Comparison of ENCODE assay signal across 10 mouse cellular contexts in genomic region chr9:41072786-41073185, GRCm38 (mm10).
DNase-seq lines count a peak whose midpoint lies in the region; ATAC-seq and TF ChIP-seq lines count a peak whose summit lies in the region.
"Had no signal": no experiment of that assay in that cellular context is flagged by ENCODE, and none has a peak within 500 bp of the region (broad histone marks: within the 10 kb centered on the region; RNA-seq: fewer than 3 reads in every experiment).

No protein-coding gene starts in this region.

- no peaks in the 10 kb centered on the region for H3K27me3 ChIP-seq in heart, embryonic 11.5 days (ENCODE audit: control insufficient read depth, insufficient read depth, low read length)
- H3K27me3 ChIP-seq: embryonic facial prominence, embryonic 12.5 days had no signal

- no peaks in the 10 kb centered on the region for H3K9me3 ChIP-seq in heart, embryonic 11.5 days (replicated peaks; ENCODE audit: control insufficient read depth, low read length)
- H3K9me3 ChIP-seq: embryonic facial prominence, embryonic 12.5 days had no signal

- peak overlapping the region; percentile 89 for H3K27ac ChIP-seq in heart, embryonic 11.5 days (ENCODE audit: low read depth, low read length)
- H3K27ac ChIP-seq in left cerebral cortex, adult 2 months = no peak overlapping the region
- H3K27ac ChIP-seq: embryonic facial prominence, embryonic 12.5 days had no signal

- H3K4me3 ChIP-seq in heart, embryonic 11.5 days (ENCODE audit: low read depth, low read length) = no peak overlapping the region
- no peak overlapping the region for H3K4me3 ChIP-seq in left cerebral cortex, adult 2 months
- H3K4me3 ChIP-seq: embryonic facial prominence, embryonic 12.5 days had no signal

- WGBS in heart, embryonic 11.5 days (ENCODE audit: insufficient replicate concordance) = 32% methylated on average over 6 of the region's 6 CpGs

- intact Hi-C loops in heart, postnatal 36 days (cut with DNase I) = no loop called here
- intact Hi-C loops in left cerebral cortex, adult 2 months (cut with DNase I) = no loop called here

- no peak overlapping the region for H3K9ac ChIP-seq in heart, embryonic 11.5 days (ENCODE audit: low read depth, low read length)
- H3K9ac ChIP-seq: embryonic facial prominence, embryonic 12.5 days had no signal

- ATAC-seq in heart, embryonic 11.5 days (replicated peaks; ENCODE audit: insufficient number of reproducible peaks, low FRiP score, low TSS enrichment) = peak; percentile 86
- ATAC-seq in granulocyte monocyte progenitor cell, adult 5-6 weeks (replicated peaks; ENCODE audit: poor library complexity, severe bottlenecking) = peak; percentile 18
- peak; percentile 69 for ATAC-seq in neutrophil, adult 5-6 weeks (ENCODE audit: extremely low read depth, insufficient number of reproducible peaks, low FRiP score, poor library complexity, severe bottlenecking)

- no peaks in the 10 kb centered on the region for H3K36me3 ChIP-seq in heart, embryonic 11.5 days (ENCODE audit: control insufficient read depth, insufficient read depth, low read length)
- H3K36me3 ChIP-seq: embryonic facial prominence, embryonic 12.5 days had no signal

- peaks cover 46% of the 10 kb centered on the region for H3K4me1 ChIP-seq in heart, embryonic 11.5 days (ENCODE audit: control insufficient read depth, insufficient read depth, low read length)

- no peak for TF ChIP-seq CTCF in left cerebral cortex, adult 2 months (IDR thresholded peaks at IDR 0.05)

- H3K4me2 ChIP-seq in heart, embryonic 11.5 days = peak overlapping the region; percentile 47
- H3K4me2 ChIP-seq: embryonic facial prominence, embryonic 12.5 days had no signal

- no peak for DNase-seq in heart, postnatal 36 days
- peak; percentile 57 to 58 for DNase-seq in B cell, adult 2 months
- DNase-seq in left cerebral cortex, adult 2 months (ENCODE audit: extremely low spot score in 1 of 2, low spot score in 2 of 2) = no peak
- no peak for DNase-seq in kidney, postnatal 10 days
- DNase-seq in cerebellum, postnatal 36 days = no peak
- DNase-seq: adrenal gland, postnatal 14 days had no signal

Comparison
In these comparisons a context has a peak if more than half of its experiments do, and no peak if none do; other contexts are left out.
1. ATAC-seq: peak in every context shown above with its lines; median percentile 86 in heart, embryonic 11.5 days; 69 in neutrophil, adult 5-6 weeks; 18 in granulocyte monocyte progenitor cell, adult 5-6 weeks.
2. DNase-seq: peak in B cell, adult 2 months (2 of 2); none in heart, postnatal 36 days (0 of 2), left cerebral cortex, adult 2 months (0 of 2), kidney, postnatal 10 days (single experiment) and cerebellum, postnatal 36 days (0 of 2).